Mouse (Mus musculus) erythroblast, adult 5-6 weeks (primary cell): ENCODE results near the gene Rnase2b. TPM values are rescaled to one million over a fixed set of nuclear protein-coding genes. Genes with fewer than 3 reads are reported as not detected.

Experiments used
- total RNA-seq, 2 experiments: library from RNA; stranded (forward) in 1 of 2; stranded (reverse) in 1 of 2; fragments of 150-400 nt in 1 of 2; fragments of 200-764, 138-1000 nt in 1 of 2; gene quantifications; 2 replicates each; pipeline versions ENCODE4 v1.2.3 to v1.2.4; 2015 to 2017; ENCODE audit warnings: low replicate concordance in 2 of 2

Gene Rnase2b
- total RNA-seq, 2 experiments from 2014 or later = 1.3 TPM; not detected in 1

Other genes starting within 250 kb of the Rnase2b start
- gene Osgep, start 237.4 kb upstream of the Rnase2b start, total RNA-seq (2015; ENCODE audit: low replicate concordance) = 6.5 and 19.2 TPM in 2 replicates
- gene Osgep, start 237.4 kb upstream of the Rnase2b start, total RNA-seq (2017; ENCODE audit: low replicate concordance) = 13.0 and 13.4 TPM in 2 replicates
- 21.9 and 26.3 TPM in 2 replicates for gene Apex1, start 237.3 kb upstream of the Rnase2b start, total RNA-seq (2015; ENCODE audit: low replicate concordance)
- gene Apex1, start 237.3 kb upstream of the Rnase2b start, total RNA-seq (2017; ENCODE audit: low replicate concordance) = 12.3 and 13.4 TPM in 2 replicates
- gene Pip4p1, start 231.4 kb upstream of the Rnase2b start, total RNA-seq (2015; ENCODE audit: low replicate concordance) = 19.6 and 22.3 TPM in 2 replicates
- 18.0 and 21.5 TPM in 2 replicates for gene Pip4p1, start 231.4 kb upstream of the Rnase2b start, total RNA-seq (2017; ENCODE audit: low replicate concordance)
- gene Pnp, start 231.2 kb upstream of the Rnase2b start, total RNA-seq (2015; ENCODE audit: low replicate concordance) = 357 and 415 TPM in 2 replicates
- 529 and 542 TPM in 2 replicates for gene Pnp, start 231.2 kb upstream of the Rnase2b start, total RNA-seq (2017; ENCODE audit: low replicate concordance)
- gene Gm49342, start 217.7 kb upstream of the Rnase2b start, total RNA-seq (2015; ENCODE audit: low replicate concordance) = not detected in 2 replicates
- gene Gm49342, start 217.7 kb upstream of the Rnase2b start, total RNA-seq (2017; ENCODE audit: low replicate concordance) = not detected in 2 replicates
- 161 and 174 TPM in 2 replicates for gene Pnp2, start 206.3 kb upstream of the Rnase2b start, total RNA-seq (2015; ENCODE audit: low replicate concordance)
- 56.1 and 122 TPM in 2 replicates for gene Pnp2, start 206.3 kb upstream of the Rnase2b start, total RNA-seq (2017; ENCODE audit: low replicate concordance)
- gene Rnase10, start 154.5 kb upstream of the Rnase2b start, total RNA-seq (2015; ENCODE audit: low replicate concordance) = 1.3 TPM in 1 of 2 replicates, not detected in the other
- gene Rnase10, start 154.5 kb upstream of the Rnase2b start, total RNA-seq (2017; ENCODE audit: low replicate concordance) = 0.85 TPM in 1 of 2 replicates, not detected in the other
- gene Rnase9, start 120.4 kb upstream of the Rnase2b start, total RNA-seq (2015; ENCODE audit: low replicate concordance) = not detected in 2 replicates
- gene Rnase9, start 120.4 kb upstream of the Rnase2b start, total RNA-seq (2017; ENCODE audit: low replicate concordance) = not detected in 2 replicates
- gene Rnase11, start 112.1 kb upstream of the Rnase2b start, total RNA-seq (2015; ENCODE audit: low replicate concordance) = not detected in 2 replicates
- not detected in 2 replicates for gene Rnase11, start 112.1 kb upstream of the Rnase2b start, total RNA-seq (2017; ENCODE audit: low replicate concordance)
- gene Rnase12, start 104.6 kb upstream of the Rnase2b start, total RNA-seq (2015; ENCODE audit: low replicate concordance) = 5.4 TPM in 1 of 2 replicates, not detected in the other
- gene Rnase12, start 104.6 kb upstream of the Rnase2b start, total RNA-seq (2017; ENCODE audit: low replicate concordance) = 3.1 TPM in 1 of 2 replicates, not detected in the other
- gene Olfr750, start 87.8 kb upstream of the Rnase2b start, total RNA-seq (2015; ENCODE audit: low replicate concordance) = not detected in 2 replicates
- not detected in 2 replicates for gene Olfr750, start 87.8 kb upstream of the Rnase2b start, total RNA-seq (2017; ENCODE audit: low replicate concordance)
- 7.5 and 20.6 TPM in 2 replicates for gene Rnase4, start 71.2 kb upstream of the Rnase2b start, total RNA-seq (2015; ENCODE audit: low replicate concordance)
- 5.6 and 7.5 TPM in 2 replicates for gene Rnase4, start 71.2 kb upstream of the Rnase2b start, total RNA-seq (2017; ENCODE audit: low replicate concordance)
- 1.9 TPM in 1 of 2 replicates, not detected in the other for gene Ang, start 71.1 kb upstream of the Rnase2b start, total RNA-seq (2015; ENCODE audit: low replicate concordance)
- gene Ang, start 71.1 kb upstream of the Rnase2b start, total RNA-seq (2017; ENCODE audit: low replicate concordance) = 1.3 TPM in 1 of 2 replicates, not detected in the other
- not detected in 2 replicates for gene Eddm3b, start 47.8 kb upstream of the Rnase2b start, total RNA-seq (2015; ENCODE audit: low replicate concordance)
- not detected in 2 replicates for gene Eddm3b, start 47.8 kb upstream of the Rnase2b start, total RNA-seq (2017; ENCODE audit: low replicate concordance)
- gene Rnase6, start 38.4 kb upstream of the Rnase2b start, total RNA-seq (2015; ENCODE audit: low replicate concordance) = 8.1 and 47.2 TPM in 2 replicates
- gene Rnase6, start 38.4 kb upstream of the Rnase2b start, total RNA-seq (2017; ENCODE audit: low replicate concordance) = 9.5 and 15.7 TPM in 2 replicates
- gene Rnase1, start 15.5 kb upstream of the Rnase2b start, total RNA-seq (2015; ENCODE audit: low replicate concordance) = 2.1 TPM in 1 of 2 replicates, not detected in the other
- gene Rnase1, start 15.5 kb upstream of the Rnase2b start, total RNA-seq (2017; ENCODE audit: low replicate concordance) = not detected in 2 replicates
- gene Ang2, start 36.9 kb downstream of the Rnase2b start, total RNA-seq (2015; ENCODE audit: low replicate concordance) = not detected in 2 replicates
- gene Ang2, start 36.9 kb downstream of the Rnase2b start, total RNA-seq (2017; ENCODE audit: low replicate concordance) = not detected in 2 replicates
- not detected in 2 replicates for gene Ear14, start 41.1 kb downstream of the Rnase2b start, total RNA-seq (2015; ENCODE audit: low replicate concordance)
- not detected in 2 replicates for gene Ear14, start 41.1 kb downstream of the Rnase2b start, total RNA-seq (2017; ENCODE audit: low replicate concordance)
- gene Rnase2a, start 93.9 kb downstream of the Rnase2b start, total RNA-seq (2015; ENCODE audit: low replicate concordance) = 1.3 TPM in 1 of 2 replicates, not detected in the other
- gene Rnase2a, start 93.9 kb downstream of the Rnase2b start, total RNA-seq (2017; ENCODE audit: low replicate concordance) = not detected in 2 replicates
- not detected in 2 replicates for gene Gm7247, start 199.5 kb downstream of the Rnase2b start, total RNA-seq (2015; ENCODE audit: low replicate concordance)
- gene Gm7247, start 199.5 kb downstream of the Rnase2b start, total RNA-seq (2017; ENCODE audit: low replicate concordance) = not detected in 2 replicates
- not detected in 2 replicates for gene Vmn2r88, start 248.6 kb downstream of the Rnase2b start, total RNA-seq (2015; ENCODE audit: low replicate concordance)
- gene Vmn2r88, start 248.6 kb downstream of the Rnase2b start, total RNA-seq (2017; ENCODE audit: low replicate concordance) = not detected in 2 replicates